Mouse (Mus musculus) kidney, postnatal 25 days (tissue): ENCODE data around the gene Itpr1.
A peak's percentile ranks its signal among the peaks of the same experiment; 100 is the strongest.

Experiments
- DNase-seq, 2 experiments: peaks; one replicate each; pipeline ENCODE4 v3.0.0; 2021; ENCODE audit warnings: mixed read lengths in 2 of 2

Gene Itpr1

GRCm38 (mm10) chr6:108519327-108519726 is 306.4 kb downstream of the Itpr1 start:
- DNase-seq = peak in 1 of 2 experiments; percentile 79

DNA sequence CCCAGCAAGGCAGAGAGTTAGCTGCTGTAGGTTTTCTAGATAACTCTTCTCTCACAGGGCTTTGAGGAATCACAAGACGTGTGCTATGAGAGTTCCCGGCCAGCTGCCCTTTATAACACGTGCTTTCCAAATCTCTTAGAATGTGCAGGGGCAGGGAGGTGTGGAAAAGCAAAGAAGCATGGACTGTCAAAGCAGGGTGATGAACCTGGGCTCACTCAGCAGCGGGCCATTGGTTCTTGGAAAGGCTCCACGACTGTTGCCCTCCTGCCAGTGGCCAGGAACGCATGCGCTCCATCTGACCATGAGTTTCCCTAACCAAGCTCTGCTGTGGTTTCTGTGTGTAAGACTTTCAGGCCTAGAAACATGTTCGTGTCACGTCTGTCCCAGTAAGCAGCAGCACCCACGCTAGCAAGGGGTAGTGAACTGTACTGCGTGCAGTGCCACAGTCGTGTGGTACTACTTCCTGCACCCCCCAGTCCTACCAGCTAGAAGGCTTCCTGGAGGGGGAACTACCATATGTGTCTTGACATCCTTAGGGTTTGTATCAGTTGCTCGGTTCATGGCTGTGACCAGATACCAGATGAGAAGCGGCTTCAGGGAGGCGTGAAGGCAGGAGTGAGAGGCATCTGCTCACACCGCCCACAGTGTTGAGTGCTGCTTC is 311.2 kb downstream of the Itpr1 start:
- peak; percentile 71 to 90 for DNase-seq

- peak; percentile 56 to 79 for DNase-seq
Measured at GRCm38 (mm10) chr6:108524617-108525010, 311.7 kb downstream of the Itpr1 start.

DNA sequence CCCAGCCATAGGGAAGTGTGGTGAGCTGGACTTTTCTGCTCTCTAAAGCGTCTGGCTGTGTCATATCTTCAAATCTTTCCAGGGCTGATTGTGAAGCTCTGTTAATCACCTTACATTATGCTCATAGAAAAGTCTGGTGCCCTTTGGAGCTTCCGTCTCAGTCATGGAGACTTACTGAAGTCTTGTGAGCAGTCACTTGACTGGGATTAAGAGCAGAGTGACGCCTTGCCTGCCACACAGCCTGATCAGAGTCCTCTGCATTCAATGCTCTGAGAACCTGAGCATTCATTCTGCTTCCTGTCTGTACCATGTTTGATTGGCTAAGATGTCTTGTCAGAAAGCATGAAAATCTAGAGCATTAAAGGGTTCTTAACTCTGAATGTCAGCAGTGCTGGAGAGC is 314.7 kb downstream of the Itpr1 start:
- peak in 1 of 2 experiments; percentile 62 for DNase-seq

DNA sequence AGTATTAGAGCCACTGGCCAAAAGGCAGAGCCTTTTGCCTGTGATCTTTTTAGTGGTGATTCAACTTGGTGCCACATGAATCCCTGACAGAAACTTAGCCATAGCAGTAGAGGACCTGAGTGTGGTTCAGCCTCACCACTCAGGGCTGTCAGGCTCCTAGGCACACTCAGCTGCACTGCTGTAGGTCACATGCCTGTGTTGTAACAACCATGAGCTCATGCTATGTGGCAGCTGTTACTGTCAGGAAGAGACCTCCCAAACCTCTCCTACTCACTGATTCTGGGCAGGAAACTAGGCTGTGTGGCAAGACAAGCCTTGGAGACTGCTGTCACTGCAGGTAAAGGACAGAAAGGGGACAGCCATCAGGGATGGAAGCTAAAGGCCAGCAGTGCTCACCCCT is 315.1 kb downstream of the Itpr1 start:
- no peak for DNase-seq

DNA sequence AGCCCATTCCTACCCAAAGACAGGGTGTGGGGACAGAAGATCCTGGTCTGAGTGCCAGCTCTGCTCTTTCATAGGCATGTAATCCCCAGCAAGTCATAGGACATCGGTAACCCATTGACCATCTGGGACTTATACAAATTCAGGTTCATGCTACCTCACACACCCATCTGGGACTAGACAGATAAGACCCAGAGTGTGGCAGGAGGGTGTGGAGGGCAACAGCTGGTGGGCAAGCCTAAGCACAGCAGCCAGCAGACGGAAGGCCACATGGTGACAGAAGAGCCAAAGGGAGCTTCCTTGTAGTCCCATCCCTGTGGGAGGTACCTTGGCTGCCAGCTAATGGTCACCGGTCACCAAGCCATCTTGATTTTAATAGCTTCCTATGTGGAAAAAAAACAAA is 316.3 kb downstream of the Itpr1 start:
- peak in 1 of 2 experiments; percentile 21 for DNase-seq

DNA sequence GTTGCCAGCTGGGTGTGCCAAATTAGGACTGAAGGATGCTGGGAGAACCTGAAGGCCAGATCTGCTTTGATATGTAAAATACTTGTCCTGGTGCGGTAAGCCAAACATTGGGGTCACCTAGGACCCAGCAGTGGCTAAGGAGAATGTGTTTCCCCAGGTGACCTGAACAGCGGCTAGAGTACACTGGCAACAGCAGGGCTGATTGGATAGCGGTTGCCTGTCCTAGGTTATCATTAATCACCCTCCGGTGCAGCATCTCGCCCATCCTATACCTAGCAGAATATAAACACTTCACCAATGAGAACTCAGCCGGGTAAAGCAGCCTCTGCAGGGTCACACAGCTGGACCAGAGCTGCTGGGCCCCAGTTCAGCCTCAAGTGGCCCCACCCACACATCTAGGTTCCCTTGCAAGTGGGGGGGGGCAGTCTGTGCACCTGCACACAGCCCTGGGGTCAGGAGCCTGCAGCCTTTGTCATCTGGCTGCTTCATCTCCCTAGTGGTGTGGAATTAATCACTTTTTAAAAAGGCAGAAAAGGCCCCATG is 318.0 kb downstream of the Itpr1 start:
- DNase-seq = peak; percentile 19 to 80

DNA sequence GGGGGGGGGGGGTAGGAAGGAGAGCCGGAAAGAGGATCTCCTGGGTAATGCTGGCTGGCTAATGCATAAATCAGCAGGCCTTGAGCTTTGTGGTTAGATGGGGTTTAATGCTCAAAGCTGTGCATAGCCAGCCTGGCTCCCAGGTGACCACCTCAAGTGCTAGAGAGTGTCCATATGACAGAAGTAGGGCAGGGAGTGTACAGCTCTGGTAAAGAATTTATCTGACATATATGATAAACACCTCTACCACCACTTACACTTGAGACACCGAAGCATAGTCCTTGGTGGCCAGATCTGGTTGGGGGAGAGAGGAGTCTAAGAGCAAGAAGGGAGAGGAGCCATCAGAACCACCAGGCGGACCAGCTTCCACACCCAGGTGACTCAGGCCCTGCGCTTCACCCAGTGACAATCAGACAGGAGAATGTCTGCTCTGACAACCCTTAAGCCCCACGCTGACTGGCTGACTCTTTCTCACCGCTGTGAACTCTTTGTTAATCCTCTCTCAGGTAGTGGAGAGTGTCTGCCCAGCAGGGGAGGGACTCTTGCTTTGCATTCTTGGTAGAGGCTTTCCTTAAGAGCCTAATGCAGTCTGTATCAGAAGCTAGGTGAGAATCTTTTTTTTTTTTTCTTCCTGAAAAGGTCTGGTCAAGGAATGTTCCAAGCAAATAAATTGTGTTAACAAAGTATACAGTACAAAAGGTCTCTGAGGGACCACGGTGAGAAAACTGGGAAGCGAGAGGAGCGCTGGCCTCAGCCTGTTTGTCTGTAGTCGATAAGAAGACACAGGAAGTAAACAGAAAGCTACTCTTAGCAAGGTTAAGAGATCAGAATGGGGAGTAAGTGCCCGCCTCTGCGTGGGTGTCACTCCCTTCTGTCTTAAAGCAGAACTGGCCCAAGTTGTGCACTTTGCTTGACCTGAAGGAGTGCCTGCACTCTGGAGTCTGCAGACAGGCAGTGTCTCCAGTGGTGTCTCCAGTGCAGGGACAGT is 318.7 kb downstream of the Itpr1 start:
- DNase-seq = peak; percentile 58 to 87

DNA sequence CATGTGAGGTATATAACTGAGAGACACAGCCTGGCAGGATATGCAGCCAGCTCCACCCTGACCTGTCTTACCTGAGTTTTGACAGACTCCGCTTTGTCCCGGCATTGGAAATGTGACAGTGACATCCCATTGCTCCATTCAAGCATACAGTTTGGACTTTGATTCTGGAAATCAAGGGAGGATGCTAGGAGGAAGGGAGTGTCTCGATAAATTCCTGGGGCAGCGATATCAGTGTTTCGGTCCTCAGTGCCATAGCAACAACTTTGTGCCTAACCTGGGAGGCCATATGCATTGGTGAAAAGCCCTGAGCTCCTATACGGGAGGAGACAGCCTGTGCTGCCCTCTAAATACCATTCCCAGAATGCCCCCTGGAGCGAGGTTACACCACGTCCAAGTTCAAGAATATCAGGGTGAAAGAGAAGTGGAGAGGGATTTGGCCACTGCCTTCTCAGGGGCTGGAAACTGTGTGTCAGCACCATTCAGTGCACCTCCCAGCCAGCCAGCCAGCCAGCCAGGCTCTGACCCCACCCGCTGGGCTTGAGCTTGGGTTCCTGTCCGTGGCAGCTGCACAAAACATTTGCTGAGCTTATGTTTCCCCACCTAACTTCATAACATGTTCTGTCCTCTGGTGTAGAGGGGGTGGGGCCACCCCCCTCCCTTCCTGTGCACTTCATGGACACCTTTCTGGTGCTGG is 319.7 kb downstream of the Itpr1 start:
- DNase-seq = peak; percentile 62 to 91

DNA sequence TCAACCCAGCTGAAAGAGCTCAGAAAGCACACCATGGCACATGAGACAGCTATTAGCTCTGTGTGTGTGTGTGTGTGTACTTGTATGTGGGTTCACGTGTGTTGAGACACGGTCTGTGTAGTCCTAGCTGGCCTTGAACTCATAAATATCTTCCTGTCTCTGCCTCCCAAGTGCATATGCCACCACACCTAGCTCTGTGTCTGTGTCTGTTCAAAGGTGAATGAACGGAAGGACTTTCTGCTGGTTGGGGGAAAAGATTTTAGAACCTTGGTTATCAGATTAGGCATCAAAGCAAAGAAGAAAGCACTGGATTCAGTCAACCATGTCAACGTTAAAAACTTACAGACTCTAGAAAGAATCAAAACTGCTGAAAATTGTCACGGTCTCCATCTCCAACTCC is 321.2 kb downstream of the Itpr1 start:
- DNase-seq = peak in 1 of 2 experiments; percentile 28

- peak; percentile 60 to 90 for DNase-seq
Measured at GRCm38 (mm10) chr6:108534596-108534995, 321.7 kb downstream of the Itpr1 start.

- DNase-seq = no peak
Measured at GRCm38 (mm10) chr6:108535309-108535708, 322.4 kb downstream of the Itpr1 start.

GRCm38 (mm10) chr6:108536546-108537317 is 323.8 kb downstream of the Itpr1 start:
- DNase-seq = no peak

DNA sequence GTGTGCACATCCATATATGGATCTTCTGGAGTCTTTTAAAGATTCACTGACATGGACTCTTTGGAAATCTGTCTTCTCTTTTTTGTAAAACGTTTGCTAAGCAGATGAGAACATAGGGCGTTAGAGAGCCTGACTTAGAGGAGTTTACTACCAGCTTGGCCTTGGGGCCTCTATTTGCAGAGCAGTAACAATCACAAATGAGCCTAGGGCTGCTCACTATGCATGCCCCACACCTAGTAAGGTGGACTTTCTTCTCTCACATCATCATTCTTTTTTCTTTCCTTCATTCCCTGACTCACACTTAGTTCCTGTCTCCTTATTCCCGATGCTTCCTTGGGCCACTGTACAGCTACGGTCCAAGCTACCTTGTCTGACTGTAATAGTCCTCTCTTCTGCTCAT is 325.5 kb downstream of the Itpr1 start:
- DNase-seq = no peak

DNA sequence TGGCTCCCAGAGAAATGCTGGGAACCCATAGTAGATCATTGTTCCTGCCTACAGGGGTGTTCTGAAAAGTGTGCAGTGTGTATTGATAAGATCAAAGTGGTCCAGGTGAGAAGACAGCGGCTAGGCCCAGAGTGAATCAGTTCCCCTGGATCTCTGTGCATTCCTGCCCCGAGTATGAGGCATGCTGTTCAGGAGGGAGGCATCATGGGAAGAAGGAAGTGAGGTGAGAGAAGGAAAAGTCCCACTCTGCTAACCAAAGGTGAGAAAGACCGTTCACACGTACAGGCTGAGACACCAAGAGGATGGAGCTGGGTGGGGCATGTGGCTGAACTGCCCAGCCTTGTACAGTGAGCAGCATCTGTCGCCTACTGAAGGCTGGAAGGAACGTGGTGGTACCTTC is 327.5 kb downstream of the Itpr1 start:
- no peak for DNase-seq

DNA sequence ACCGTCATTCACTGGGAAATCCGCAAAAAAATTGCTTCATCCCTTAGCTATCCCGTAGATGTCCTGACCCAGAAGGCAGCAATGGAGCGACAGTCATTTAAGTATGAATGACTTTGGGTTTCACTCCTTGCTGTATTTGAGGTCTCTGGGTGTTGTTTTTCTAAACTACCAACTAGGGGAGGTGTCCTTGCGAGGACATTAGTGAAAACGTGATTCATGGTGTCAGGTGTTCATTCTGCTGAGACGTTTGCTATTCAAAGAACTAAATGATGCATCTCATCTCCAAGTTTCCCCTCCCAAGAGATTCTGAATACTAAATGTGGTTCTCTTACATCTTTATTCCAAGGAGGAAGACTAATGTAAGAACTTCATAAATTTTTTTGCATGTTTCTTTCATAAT is 332.0 kb downstream of the Itpr1 start:
- DNase-seq = no peak

DNA sequence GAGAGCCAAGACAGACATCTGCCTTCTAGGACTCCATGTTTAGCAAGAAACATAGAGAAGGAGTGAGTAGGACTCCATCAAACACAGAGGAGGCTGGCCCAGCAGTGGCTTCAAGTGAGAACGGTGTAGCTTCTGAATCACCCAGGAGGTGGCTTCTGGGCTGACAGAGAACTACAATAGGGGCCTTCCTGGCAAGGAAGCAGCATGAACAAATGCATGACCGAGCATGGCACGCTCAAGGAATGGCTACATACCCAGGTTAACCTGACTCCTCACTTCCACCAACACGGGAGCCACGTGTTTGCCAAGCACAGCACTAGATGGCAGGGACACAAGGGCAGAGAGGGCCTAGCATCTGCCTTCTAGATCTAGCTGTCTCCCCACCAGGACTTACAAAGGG is 332.6 kb downstream of the Itpr1 start:
- DNase-seq = peak; percentile 30 to 73

- no peak for DNase-seq
Measured at GRCm38 (mm10) chr6:108548413-108548812, 335.5 kb downstream of the Itpr1 start.

DNA sequence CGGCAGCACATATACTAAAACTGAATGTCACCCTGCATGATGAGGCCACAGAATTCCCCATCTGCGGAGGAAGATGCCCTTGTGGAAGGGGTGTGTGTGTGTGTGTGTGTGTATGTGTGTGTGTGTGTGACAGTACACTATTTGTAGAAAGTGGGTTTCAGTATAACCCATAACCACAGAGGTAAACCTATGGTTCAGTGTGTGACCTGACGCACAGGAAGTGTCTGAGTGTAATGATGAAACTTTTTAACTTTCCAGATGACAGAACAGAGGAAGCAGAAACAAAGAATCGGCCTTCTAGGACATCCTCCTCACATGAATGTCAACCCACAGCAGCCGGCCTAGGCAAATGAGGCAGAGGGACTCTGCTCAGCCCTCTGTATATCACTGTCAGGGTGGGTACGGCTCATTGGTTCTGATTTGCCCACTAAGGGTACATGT is 336.6 kb downstream of the Itpr1 start:
- DNase-seq = no peak

DNA sequence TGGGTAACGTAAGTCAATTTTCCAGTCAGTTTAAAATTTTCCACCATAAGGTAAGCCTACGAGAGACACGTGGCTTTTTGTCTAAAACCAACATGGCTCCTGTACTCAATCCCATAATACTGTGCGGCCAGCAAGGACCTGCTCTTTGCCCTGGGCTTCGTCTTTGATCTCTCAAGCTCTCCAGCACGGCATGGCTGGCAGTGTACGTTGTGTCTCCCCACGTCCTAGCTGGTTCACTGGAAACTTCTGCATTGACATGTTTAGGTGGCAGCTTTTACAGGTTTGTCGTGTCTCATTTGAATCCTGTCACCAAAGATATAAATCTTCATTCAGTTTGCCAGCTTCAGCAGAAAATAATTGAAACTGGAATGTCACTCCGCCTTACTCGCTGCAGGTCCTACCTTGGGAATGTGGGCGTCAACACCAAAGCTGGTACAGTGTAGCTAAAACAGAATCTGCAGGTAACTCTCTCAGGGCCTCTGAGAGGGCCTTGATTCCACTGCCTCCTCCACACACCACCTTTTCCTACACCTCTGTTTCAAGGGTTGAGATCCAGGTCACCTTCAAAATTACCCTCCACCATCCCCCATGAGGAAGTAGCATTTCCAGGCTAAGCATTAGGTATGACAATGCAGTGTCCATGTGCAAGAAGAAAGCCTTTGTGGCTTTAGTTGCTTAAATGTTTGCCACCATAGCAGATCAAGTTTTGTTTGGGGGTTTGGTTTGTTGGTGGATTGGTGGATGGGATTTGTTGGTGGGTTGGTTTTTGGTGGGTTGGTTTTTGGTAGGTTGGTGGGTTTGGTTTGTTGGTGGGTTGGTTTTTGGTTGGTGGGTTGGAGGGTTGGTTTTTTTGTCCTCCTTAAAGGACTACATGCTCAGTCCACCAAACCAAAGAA is 339.1 kb downstream of the Itpr1 start:
- no peak for DNase-seq

DNA sequence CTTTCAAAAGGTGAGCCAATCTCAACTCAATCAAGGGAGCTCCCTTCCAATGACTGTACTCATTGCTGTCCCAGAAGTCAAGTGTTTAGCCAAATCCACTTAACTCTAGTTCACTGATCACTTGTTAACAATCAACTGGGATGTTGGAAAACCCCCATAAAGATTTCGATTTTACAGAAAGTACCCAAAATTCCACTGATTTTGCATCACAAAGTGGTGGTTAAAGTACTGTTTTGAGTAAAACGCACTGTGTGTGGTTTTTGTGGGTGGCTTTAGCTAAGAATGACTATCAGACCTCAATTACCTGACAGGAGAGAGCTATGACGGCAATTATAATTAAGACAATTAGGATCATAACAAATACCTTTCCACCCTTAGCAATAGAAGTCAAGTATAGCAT is 340.1 kb downstream of the Itpr1 start:
- no peak for DNase-seq
